Mouse (Mus musculus) embryonic facial prominence, embryonic 15.5 days (tissue): Measurements from ENCODE around the gene Tbc1d14. TPM values are rescaled to one million over a fixed set of nuclear protein-coding genes. Genes with fewer than 3 reads are reported as not detected.

Experiments
- ATAC-seq: fragments of 200-750 bp; cut with Nextera tagmentation; 2 replicates; pipeline ENCODE4 v1.8.0; 2017; ENCODE audit warnings: low read depth, moderate TSS enrichment; ENCODE audit not compliant: insufficient number of reproducible peaks, low FRiP score, low TSS enrichment
- H3K27ac ChIP-seq: fragments of 300-500 bp; sonication (generic); replicated peaks from 2 replicates; pipeline ENCODE4 v1.5.1; 2015; ENCODE audit warnings: mild to moderate bottlenecking, inconsistent platforms
- H3K27me3 ChIP-seq: fragments of 300-500 bp; sonication (generic); 2 replicates; pipeline ENCODE4 v1.6.1; 2015; ENCODE audit warnings: inconsistent platforms
- H3K36me3 ChIP-seq: fragments of 300-500 bp; sonication (generic); 2 replicates; pipeline ENCODE4 v1.6.1; 2015; ENCODE audit warnings: mild to moderate bottlenecking, inconsistent platforms
- H3K4me1 ChIP-seq: fragments of 300-500 bp; sonication (generic); 2 replicates; pipeline ENCODE4 v1.6.1; 2015; ENCODE audit warnings: inconsistent platforms
- H3K4me2 ChIP-seq: fragments of 300-500 bp; sonication (generic); replicated peaks from 2 replicates; pipeline ENCODE4 v1.6.1; 2015; ENCODE audit warnings: mild to moderate bottlenecking, inconsistent platforms
- H3K4me3 ChIP-seq: fragments of 300-500 bp; sonication (generic); replicated peaks from 2 replicates; pipeline ENCODE4 v1.5.1; 2015; ENCODE audit warnings: mild to moderate bottlenecking, inconsistent platforms
- H3K9ac ChIP-seq: fragments of 300-500 bp; sonication (generic); 2 replicates; pipeline ENCODE4 v1.6.1; 2015; ENCODE audit warnings: inconsistent platforms
- H3K9me3 ChIP-seq: fragments of 300-500 bp; sonication (generic); replicated peaks from 2 replicates; pipeline ENCODE4 v1.6.1; 2016; ENCODE audit warnings: inconsistent platforms
- whole genome bisulfite sequencing: fragments of 180-500 bp; shearing (Covaris S2); methylation state at CpG from one replicate; pipeline ENCODE4 v1.1.7; 2015; 5-methylcytosine and 5-hydroxymethylcytosine counted together
- polyA plus RNA-seq: library from polyadenylated mRNA; unstranded; fragments of >200 nt; fragmentation: Nextera tagmentation; extraction: Ambion mirVana; gene quantifications from 2 replicates; pipeline ENCODE4 v1.2.1, GENCODE M21; 2015

The Tbc1d14 gene
- polyA plus RNA-seq, 1 experiment from 2014 or later, result 41.3 TPM

GRCm38 (mm10) chr5:36461231-36461630 lies 131.8 kb downstream of the Tbc1d14 start:
- peaks cover 29% of the 10 kb centered on the region for H3K4me1 ChIP-seq
- H3K4me2 ChIP-seq, result no peak overlapping the region
- no peak for ATAC-seq
- no peaks in the 10 kb centered on the region for H3K9me3 ChIP-seq
- no peaks in the 10 kb centered on the region for H3K36me3 ChIP-seq
- no peak overlapping the region for H3K27ac ChIP-seq
- 51% methylated on average over 2 of the region's 2 CpGs for WGBS
- no peak overlapping the region for H3K9ac ChIP-seq
- no peak overlapping the region for H3K4me3 ChIP-seq
- no peaks in the 10 kb centered on the region for H3K27me3 ChIP-seq

DNA sequence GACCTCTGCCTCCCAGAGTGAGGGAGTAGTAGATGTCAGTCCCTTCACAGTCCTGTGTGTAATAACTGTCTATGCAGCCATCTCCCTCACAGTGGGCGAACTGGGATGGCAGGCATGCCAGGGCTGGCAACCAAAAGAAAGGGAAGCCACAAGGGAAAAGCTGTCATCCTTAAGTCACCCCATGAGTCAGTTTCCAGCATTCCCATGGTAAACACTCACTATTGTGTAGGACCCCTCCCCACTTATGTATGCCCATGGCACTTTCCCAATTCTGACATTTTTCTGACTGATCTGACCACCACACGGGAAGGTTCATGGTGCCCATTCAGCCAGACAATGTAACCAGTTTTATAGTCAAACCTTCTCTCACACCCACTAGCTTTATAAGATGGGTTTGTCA lies 132.4 kb downstream of the Tbc1d14 start:
- WGBS, result 76% methylated on average over 2 of the region's 2 CpGs
- no peak overlapping the region for H3K4me2 ChIP-seq
- no peaks in the 10 kb centered on the region for H3K27me3 ChIP-seq
- no peak overlapping the region for H3K4me3 ChIP-seq
- H3K4me1 ChIP-seq, result peaks cover 23% of the 10 kb centered on the region
- H3K9me3 ChIP-seq, result no peaks in the 10 kb centered on the region
- no peaks in the 10 kb centered on the region for H3K36me3 ChIP-seq
- no peak overlapping the region for H3K9ac ChIP-seq
- no peak overlapping the region for H3K27ac ChIP-seq
- no peak for ATAC-seq

GRCm38 (mm10) chr5:36458926-36459325 lies 134.2 kb downstream of the Tbc1d14 start:
- H3K9me3 ChIP-seq, result no peaks in the 10 kb centered on the region
- 0 out of 2 replicates have a peak, but pooled peaks cover 15% of the 10 kb centered on the region for H3K4me1 ChIP-seq
- H3K27me3 ChIP-seq, result no peaks in the 10 kb centered on the region
- H3K4me2 ChIP-seq, result no peak overlapping the region
- ATAC-seq, result no peak
- H3K9ac ChIP-seq, result no peak overlapping the region
- no peak overlapping the region for H3K27ac ChIP-seq
- H3K4me3 ChIP-seq, result no peak overlapping the region
- no peaks in the 10 kb centered on the region for H3K36me3 ChIP-seq
- 10% methylated on average over 4 of the region's 4 CpGs for WGBS

- WGBS, result 72% methylated on average over 4 of the region's 4 CpGs
- Histone ChIP-seq H3K36me3 (no peaks in the 10 kb centered on the region), H3K9ac (no peak overlapping the region), H3K27me3 (no peaks in the 10 kb centered on the region), H3K4me3 (no peak overlapping the region), H3K4me1 (0 out of 2 replicates have a peak, but pooled peaks cover 4% of the 10 kb centered on the region), H3K4me2 (no peak overlapping the region), H3K27ac (no peak overlapping the region), H3K9me3 (no peaks in the 10 kb centered on the region)
- no peak for ATAC-seq
Observed at GRCm38 (mm10) chr5:36457706-36458105, 135.4 kb downstream of the Tbc1d14 start.

DNA sequence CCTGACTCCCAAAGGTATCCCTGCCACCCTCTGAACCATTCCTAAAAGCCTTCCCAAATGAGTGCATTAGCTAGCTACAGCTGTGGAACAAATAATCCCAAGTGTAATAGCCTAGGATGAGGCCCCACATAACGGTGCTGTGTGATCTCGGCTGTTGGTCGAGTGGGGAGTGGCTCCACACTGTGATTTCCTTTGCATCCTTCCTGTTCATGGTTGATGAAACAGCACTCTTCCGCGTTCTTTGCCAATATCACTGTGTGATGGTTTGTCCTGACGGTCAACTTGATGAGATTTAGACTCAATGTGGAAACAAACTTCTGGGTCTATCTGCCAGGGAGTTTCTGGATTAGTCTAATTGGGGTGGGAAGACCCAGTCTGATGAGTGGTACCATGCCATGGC lies 140.3 kb downstream of the Tbc1d14 start:
- Histone ChIP-seq H3K27me3 (no peaks in the 10 kb centered on the region), H3K9me3 (no peaks in the 10 kb centered on the region), H3K4me2 (no peak overlapping the region), H3K9ac (no peak overlapping the region), H3K27ac (no peak overlapping the region), H3K4me1 (no peaks in the 10 kb centered on the region), H3K36me3 (no peaks in the 10 kb centered on the region), H3K4me3 (no peak overlapping the region)
- WGBS, result 78% methylated on average over 6 of the region's 6 CpGs
- no peak for ATAC-seq

DNA sequence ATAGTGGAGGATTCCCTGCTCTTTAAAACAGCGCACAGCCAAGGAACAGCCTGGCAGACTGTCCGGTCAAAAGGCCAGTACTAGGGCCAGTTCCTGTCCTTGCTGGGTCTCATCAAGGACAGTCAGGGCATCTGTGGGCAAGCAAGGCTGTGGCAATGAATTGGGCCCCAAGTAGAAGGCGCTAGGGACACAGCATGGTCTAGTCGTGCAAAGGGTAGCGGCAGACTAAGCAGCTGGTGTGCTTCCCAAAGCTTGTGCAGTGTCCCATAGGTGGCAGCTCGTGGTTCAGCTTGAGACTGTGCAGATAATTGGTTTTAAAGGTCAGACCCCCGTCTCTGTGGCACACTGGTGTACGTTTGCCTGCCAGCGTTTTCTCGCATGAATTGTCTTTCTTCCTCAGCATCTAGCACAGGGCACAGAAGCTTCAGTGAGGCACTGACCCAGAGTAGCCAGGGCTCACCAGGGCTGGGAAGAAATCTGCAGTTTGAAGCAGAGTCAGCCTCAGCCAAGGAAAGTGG lies 141.1 kb downstream of the Tbc1d14 start:
- Histone ChIP-seq H3K9me3 (no peaks in the 10 kb centered on the region), H3K27me3 (no peaks in the 10 kb centered on the region), H3K4me2 (no peak overlapping the region), H3K9ac (no peak overlapping the region), H3K36me3 (no peaks in the 10 kb centered on the region), H3K4me3 (no peak overlapping the region), H3K4me1 (no peaks in the 10 kb centered on the region), H3K27ac (no peak overlapping the region)
- WGBS, result 71% methylated on average over 10 of the region's 10 CpGs
- ATAC-seq, result no peak

DNA sequence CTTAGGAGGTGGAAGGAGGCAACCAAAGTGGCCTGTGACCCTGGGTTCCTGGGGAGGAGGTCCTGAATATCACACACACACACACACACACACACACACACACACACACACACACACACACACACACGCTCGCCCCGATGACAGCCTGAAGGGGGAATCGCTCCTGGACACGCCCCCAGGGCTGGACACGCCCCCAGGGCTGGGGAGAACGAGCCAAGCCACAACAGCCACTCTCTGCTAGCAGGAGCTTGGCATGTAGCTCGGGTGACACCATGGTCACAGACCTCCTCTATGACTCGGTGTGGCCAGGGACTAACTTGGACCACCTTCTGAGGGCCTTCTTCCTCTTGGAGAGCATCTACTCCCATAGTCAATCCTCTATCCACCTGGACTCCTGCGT lies 142.0 kb downstream of the Tbc1d14 start:
- Histone ChIP-seq H3K4me1 (peaks cover 3% of the 10 kb centered on the region; the same call in 1 of the 2 replicates), H3K4me3 (no peak overlapping the region), H3K27me3 (no peaks in the 10 kb centered on the region), H3K9ac (no peak overlapping the region), H3K27ac (no peak overlapping the region), H3K4me2 (no peak overlapping the region), H3K9me3 (no peaks in the 10 kb centered on the region), H3K36me3 (no peaks in the 10 kb centered on the region)
- ATAC-seq, result no peak
- 24% methylated on average over 9 of the region's 10 CpGs for WGBS

DNA sequence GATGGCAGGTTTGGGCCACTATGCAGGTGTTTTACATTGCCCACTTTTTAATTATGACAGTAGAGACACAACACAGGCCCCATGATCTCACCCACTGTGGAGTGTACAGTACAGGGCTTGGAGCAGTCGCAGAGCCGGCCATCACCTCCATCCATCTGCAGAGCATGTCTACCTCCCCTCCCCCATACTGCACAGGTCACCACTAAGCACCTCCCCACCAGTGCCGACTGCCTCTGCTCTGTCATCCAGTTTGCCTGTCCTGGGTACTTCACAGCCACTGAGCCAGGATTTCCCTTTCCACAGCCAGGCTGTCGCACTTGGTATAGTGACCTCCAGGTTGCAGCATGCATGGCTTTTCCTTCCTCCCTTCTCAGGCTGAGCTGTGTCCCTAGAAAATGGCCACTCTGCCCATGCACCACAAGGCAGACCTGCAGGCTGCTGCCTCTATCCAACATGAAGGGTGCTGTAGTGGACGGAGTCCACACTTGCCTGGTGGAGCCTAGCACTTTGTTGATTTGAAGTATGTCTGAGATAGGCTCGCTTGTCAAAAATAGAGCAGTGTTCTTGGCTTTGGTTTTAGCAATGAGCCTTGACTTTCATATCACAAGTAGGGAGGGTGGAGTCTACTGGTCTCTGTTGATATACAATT lies 143.2 kb downstream of the Tbc1d14 start:
- H3K27ac ChIP-seq, result no peak overlapping the region
- 77% methylated on average over 6 of the region's 6 CpGs for WGBS
- H3K4me1 ChIP-seq, result peaks cover 16% of the 10 kb centered on the region
- no peak overlapping the region for H3K9ac ChIP-seq
- no peaks in the 10 kb centered on the region for H3K9me3 ChIP-seq
- no peak overlapping the region for H3K4me2 ChIP-seq
- H3K27me3 ChIP-seq, result no peaks in the 10 kb centered on the region; the same call in 1 of the 2 replicates
- no peak for ATAC-seq
- no peak overlapping the region for H3K4me3 ChIP-seq
- H3K36me3 ChIP-seq, result no peaks in the 10 kb centered on the region

DNA sequence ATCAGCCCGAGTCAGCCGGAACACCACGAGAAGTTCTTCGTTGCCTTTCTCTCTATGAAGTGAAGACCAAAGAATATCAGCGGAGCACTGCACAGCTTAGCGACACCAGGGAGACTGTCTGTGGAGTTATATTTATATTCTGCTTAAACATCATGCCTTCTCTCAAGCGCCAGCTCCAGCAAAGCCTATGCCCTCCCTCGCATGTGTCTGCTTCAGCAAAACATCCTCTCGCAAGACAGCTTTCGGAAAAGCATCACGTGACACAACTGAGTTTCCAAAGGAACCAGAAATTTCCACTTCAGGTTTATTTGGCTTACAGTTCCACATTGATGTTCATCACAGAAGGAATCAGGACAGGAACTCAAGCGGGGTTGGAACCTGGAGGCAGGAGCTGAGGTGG lies 145.2 kb downstream of the Tbc1d14 start:
- Histone ChIP-seq H3K27ac (no peak overlapping the region), H3K4me2 (no peak overlapping the region), H3K9ac (no peak overlapping the region), H3K4me3 (no peak overlapping the region), H3K27me3 (no peaks in the 10 kb centered on the region; the same call in 1 of the 2 replicates), H3K36me3 (no peaks in the 10 kb centered on the region), H3K4me1 (peaks cover 36% of the 10 kb centered on the region), H3K9me3 (no peaks in the 10 kb centered on the region)
- 89% methylated on average over 12 of the region's 12 CpGs for WGBS
- ATAC-seq, result no peak

DNA sequence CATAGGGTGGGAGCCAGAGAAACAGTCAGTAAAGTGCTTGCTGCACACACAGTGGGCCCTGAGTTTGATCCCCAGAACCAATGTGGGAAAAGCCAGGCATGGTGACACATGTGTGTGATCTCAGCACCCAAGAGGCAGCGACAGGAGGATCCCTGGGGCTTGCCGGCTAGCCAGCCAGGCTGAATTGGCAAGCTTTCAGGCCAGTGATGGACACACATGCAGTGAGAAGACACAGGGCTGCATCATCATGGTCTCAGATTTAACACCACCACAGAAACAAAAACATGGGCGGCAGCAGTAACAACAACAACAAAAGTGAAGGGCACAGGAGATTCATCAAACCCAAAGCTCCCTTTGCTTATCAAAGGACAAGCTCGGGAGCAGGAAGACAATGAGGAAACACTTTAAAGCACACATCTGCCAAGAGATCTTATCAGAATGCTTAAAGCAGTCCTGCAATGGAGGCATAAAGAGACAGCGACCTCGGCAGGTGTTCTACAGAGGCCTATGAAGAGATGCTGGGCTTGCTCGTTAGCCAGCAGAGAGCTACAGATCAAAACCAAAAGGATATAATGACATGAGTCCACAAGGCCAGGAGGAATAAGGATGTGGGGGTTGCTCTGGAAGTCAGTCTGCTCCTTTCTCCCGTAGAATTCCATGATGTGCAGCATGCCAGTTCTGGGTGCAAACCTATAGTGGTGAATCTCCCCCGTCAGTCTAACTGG lies 146.7 kb downstream of the Tbc1d14 start:
- ATAC-seq, result no peak
- 38% methylated on average over 9 of the region's 9 CpGs for WGBS

GRCm38 (mm10) chr5:36445028-36445427 lies 148.0 kb downstream of the Tbc1d14 start:
- Histone ChIP-seq H3K36me3 (no peaks in the 10 kb centered on the region), H3K4me1 (peaks cover 55% of the 10 kb centered on the region), H3K9me3 (no peaks in the 10 kb centered on the region), H3K4me2 (no peak overlapping the region), H3K9ac (no peak overlapping the region), H3K27me3 (no peaks in the 10 kb centered on the region; the same call in 1 of the 2 replicates), H3K27ac (no peak overlapping the region), H3K4me3 (no peak overlapping the region)
- 29% methylated on average over 8 of the region's 8 CpGs for WGBS
- no peak for ATAC-seq

More for the DNA sequence above, 146.7 kb downstream of the Tbc1d14 start:
- no peaks in the 10 kb centered on the region for H3K36me3 ChIP-seq
- no peak overlapping the region for H3K9ac ChIP-seq
- H3K9me3 ChIP-seq, result no peaks in the 10 kb centered on the region
- H3K27me3 ChIP-seq, result no peaks in the 10 kb centered on the region; the same call in 1 of the 2 replicates
- peaks cover 48% of the 10 kb centered on the region for H3K4me1 ChIP-seq
- H3K4me3 ChIP-seq, result no peak overlapping the region
- no peak overlapping the region for H3K27ac ChIP-seq
- H3K4me2 ChIP-seq, result no peak overlapping the region
